Mouse (Mus musculus) limb, embryonic 11.5 days (tissue): ENCODE results near the gene Tmem205. TPM values are rescaled to one million over a fixed set of nuclear protein-coding genes. Genes with fewer than 3 reads are reported as not detected.

ENCODE experiments used
- ATAC-seq: fragments of 200-750 bp; cut with Nextera tagmentation; 2 replicates; pipeline ENCODE4 v1.8.0; 2017; ENCODE audit warnings: low read depth; ENCODE audit not compliant: insufficient number of reproducible peaks, low FRiP score, low TSS enrichment
- DNase-seq: peaks from one replicate; pipeline ENCODE4 v3.0.0-alpha.2; 2015; ENCODE audit warnings: low spot score
- H3K27ac ChIP-seq: fragments of 300-500 bp; sonication (generic); replicated peaks from 2 replicates; pipeline ENCODE4 v1.5.1; 2014; ENCODE audit warnings: low read depth, mild to moderate bottlenecking, low read length
- H3K27me3 ChIP-seq: fragments of 300-500 bp; sonication (generic); 2 replicates; pipeline ENCODE4 v1.6.1; 2014; ENCODE audit warnings: mild to moderate bottlenecking, low read length, mixed read lengths; ENCODE audit not compliant: control insufficient read depth, insufficient read depth
- H3K36me3 ChIP-seq: fragments of 300-500 bp; sonication (generic); 2 replicates; pipeline ENCODE4 v1.6.1; 2014; ENCODE audit warnings: mild to moderate bottlenecking, low read length, moderate library complexity, mixed read lengths; ENCODE audit not compliant: control insufficient read depth, insufficient read depth
- H3K4me1 ChIP-seq: fragments of 300-500 bp; sonication (generic); 2 replicates; pipeline ENCODE4 v1.6.1; 2014; ENCODE audit warnings: low read length, mixed read lengths; ENCODE audit not compliant: control insufficient read depth, insufficient read depth
- H3K4me2 ChIP-seq: fragments of 300-500 bp; sonication (generic); 2 replicates; pipeline ENCODE4 v1.6.1; 2014; ENCODE audit warnings: low read depth, mild to moderate bottlenecking, moderate library complexity; ENCODE audit not compliant: severe bottlenecking
- H3K4me3 ChIP-seq: fragments of 300-500 bp; sonication (generic); 2 replicates; pipeline ENCODE4 v1.5.1; 2014; ENCODE audit warnings: low read depth, low read length
- H3K9ac ChIP-seq: fragments of 300-500 bp; sonication (generic); 2 replicates; pipeline ENCODE4 v1.6.1; 2014; ENCODE audit warnings: mild to moderate bottlenecking, low read length
- H3K9me3 ChIP-seq: fragments of 300-500 bp; sonication (generic); 2 replicates; pipeline ENCODE4 v1.6.1; 2016; ENCODE audit warnings: low read length; ENCODE audit not compliant: control insufficient read depth
- WGBS: fragments of 180-500 bp; shearing (Covaris S2); extraction: QIAGEN DNeasy Blood & Tissue Kit; methylation state at CpG from one replicate; pipeline ENCODE4 v1.1.7; 2014; 5-methylcytosine and 5-hydroxymethylcytosine counted together
- polyA plus RNA-seq: library from polyadenylated mRNA; unstranded; fragments of >200 nt; fragmentation: Nextera tagmentation; extraction: Ambion mirVana; gene quantifications from 2 replicates; pipeline ENCODE4 v1.2.1, GENCODE M21; 2014

Gene Tmem205
- 29.7 and 29.9 TPM in 2 replicates for polyA plus RNA-seq

DNA sequence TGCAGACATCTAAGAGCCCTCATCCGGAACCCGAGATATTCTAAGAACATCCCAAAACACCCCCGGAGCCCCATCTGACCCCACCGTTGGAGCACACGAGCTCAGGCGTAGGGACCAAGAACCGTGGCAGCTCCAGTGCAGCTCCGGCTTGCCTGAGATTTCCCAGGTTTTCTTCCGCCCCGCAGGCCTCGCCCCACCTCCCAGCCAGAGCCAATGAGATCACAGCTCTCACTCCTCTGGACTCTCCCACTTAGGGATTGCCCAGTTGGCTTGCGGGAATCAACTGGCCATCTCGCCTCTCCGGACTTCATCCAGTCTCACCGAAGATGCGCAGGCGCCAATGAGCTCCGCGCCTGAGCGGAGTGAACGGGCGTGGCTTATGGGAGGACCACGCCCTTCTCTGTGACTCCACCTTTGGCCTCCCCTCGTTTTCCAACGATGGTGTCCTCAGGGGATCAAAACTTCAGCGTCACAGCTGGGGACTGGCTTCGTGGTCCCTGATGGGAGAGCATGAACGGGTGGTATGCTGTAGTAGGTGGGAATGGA is at the start of gene Tmem205, which contains the start of gene Ccdc159:
TSS of gene Tmem205 (minus strand) at position 349 of the 546 bp plus-strand sequence.
TSS of gene Ccdc159 (plus strand) at position 264 of the 546 bp plus-strand sequence.
- no peaks in the 10 kb centered on the region for H3K9me3 ChIP-seq
- peak within 1 kb of the TSS; percentile 58 for H3K4me2 ChIP-seq
- ATAC-seq (peak; percentile 97), DNase-seq (peak; percentile 93)
- H3K4me1 ChIP-seq = 0 out of 2 replicates have a peak, but pooled peaks cover 8% of the 10 kb centered on the region
- H3K27ac ChIP-seq = 0 out of 2 replicates have a peak within 1 kb of the TSS, but pooled peaks have one; percentile 12
- H3K27me3 ChIP-seq = no peaks in the 10 kb centered on the region
- peak within 1 kb of the TSS; percentile 56 for H3K9ac ChIP-seq
- H3K36me3 ChIP-seq = peaks cover 3% of the 10 kb centered on the region; the same call in 1 of the 2 replicates
- H3K4me3 ChIP-seq = peak within 1 kb of the TSS; percentile 50
- under 1% methylated on average over 28 of the region's 28 CpGs for whole genome bisulfite sequencing

DNA sequence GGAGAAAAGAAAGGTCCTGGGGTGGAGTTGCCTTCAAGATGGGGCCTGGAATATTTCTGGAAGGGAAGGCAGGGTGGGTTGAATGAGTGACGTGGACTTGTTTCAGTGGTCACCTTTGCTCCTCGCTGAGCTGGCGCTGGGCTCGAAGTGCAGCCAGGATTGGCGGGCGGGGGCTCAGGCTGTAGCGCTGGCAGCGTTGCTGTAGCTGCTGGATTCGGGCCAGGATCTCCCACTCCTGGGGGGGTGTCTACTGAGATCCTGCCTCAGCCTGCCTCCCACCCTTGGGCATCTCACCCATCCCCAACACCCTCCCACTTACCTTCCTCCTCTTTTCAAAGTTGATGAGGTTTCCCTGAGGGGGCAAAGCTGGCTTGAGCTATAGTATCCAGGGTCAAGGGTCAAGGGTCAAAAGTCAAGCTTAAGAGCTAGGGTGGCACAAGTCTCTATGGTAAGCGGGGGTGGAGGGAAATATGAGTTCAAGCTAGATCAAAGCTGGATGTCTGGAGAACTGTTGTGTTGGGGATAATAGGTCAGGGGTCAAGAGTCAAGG is 49.3 kb upstream of the Tmem205 start:
- 91% methylated on average over 10 of the region's 10 CpGs for WGBS
- no peak for ATAC-seq
- no peaks in the 10 kb centered on the region for H3K9me3 ChIP-seq

DNA sequence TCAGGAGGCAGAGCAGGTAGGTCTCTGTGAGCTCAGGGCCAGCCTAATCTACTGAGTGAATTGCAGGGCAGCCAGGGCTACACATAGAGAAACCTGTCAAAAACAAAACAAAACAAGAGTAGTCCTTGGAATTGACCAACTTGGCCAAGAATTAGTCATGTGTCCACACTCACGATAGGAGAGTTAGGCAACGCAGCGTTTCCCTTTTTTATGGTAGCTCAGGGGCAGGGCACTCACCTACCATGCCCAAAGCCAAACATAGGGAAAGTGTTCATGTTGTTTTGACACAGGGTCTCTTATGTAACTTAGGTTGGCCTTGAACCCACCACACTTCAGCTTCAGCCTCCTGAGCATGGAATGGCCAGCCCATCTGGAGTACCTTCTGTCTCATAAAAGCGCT is 41.9 kb upstream of the Tmem205 start:
- Histone ChIP-seq H3K4me3 (no peak overlapping the region), H3K4me2 (no peak overlapping the region), H3K4me1 (no peaks in the 10 kb centered on the region), H3K36me3 (no peaks in the 10 kb centered on the region), H3K9ac (no peak overlapping the region), H3K9me3 (no peaks in the 10 kb centered on the region), H3K27ac (no peak overlapping the region), H3K27me3 (no peaks in the 10 kb centered on the region)
- ATAC-seq (no peak), DNase-seq (no peak)
- WGBS = 94% methylated on average over 4 of the region's 4 CpGs

More for the DNA sequence above, 49.3 kb upstream of the Tmem205 start:
- Histone ChIP-seq H3K36me3 (no peaks in the 10 kb centered on the region), H3K9ac (no peak overlapping the region), H3K4me2 (no peak overlapping the region), H3K4me3 (no peak overlapping the region), H3K27me3 (no peaks in the 10 kb centered on the region), H3K4me1 (no peaks in the 10 kb centered on the region), H3K27ac (no peak overlapping the region)
- DNase-seq = no peak

DNA sequence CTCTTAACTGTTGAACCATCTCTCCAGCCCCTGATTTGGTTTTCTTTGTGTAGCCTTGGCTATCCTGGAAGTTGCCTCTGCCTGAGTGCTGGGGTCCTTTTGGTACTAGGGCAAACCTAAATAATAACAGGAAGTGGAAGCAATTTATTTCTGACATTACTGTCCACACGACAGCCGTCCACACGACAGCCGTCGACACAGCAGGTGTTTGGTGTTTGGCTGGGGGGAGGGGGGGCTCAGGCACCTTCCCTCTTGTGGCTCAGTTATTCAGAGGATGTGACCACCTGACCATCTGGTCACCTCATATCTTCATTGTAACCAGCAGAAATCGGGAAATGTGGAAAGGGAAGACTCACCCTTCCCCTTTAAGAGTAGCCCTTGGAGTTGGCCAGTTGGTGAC is 41.5 kb upstream of the Tmem205 start:
- WGBS = 56% methylated on average over 6 of the region's 6 CpGs
- H3K27me3 ChIP-seq = no peaks in the 10 kb centered on the region
- no peak for DNase-seq
- no peak overlapping the region for H3K4me2 ChIP-seq
- H3K9me3 ChIP-seq = no peaks in the 10 kb centered on the region
- H3K4me1 ChIP-seq = no peaks in the 10 kb centered on the region
- no peaks in the 10 kb centered on the region for H3K36me3 ChIP-seq
- no peak overlapping the region for H3K4me3 ChIP-seq
- ATAC-seq = no peak
- H3K27ac ChIP-seq = no peak overlapping the region
- no peak overlapping the region for H3K9ac ChIP-seq

DNA sequence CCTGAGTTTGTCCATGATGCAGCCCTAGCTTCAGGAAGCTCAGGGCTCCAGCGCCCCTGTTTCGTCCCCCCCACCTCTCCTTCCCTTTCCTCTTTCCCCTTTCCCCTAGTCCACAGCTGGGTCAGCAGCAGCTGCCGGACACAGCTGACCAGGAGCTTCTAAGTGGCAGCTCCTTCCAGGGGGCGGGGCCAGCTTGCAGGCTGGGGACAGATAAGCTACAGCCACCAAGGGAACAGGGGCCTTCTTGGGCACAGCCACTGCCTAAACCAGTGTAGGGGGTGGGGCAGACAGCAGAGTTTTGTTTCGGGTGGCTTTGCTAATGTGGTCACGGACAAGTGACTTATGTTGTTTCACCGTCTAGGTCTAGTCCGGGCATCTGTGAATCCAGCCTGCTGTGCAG is 36.1 kb upstream of the Tmem205 start, which contains the start of gene Epor:
TSS of gene Epor (minus strand) at position 90 of the 400 bp plus-strand sequence.
- 0 out of 2 replicates have a peak, but pooled peaks have one; percentile 49 for ATAC-seq

DNA sequence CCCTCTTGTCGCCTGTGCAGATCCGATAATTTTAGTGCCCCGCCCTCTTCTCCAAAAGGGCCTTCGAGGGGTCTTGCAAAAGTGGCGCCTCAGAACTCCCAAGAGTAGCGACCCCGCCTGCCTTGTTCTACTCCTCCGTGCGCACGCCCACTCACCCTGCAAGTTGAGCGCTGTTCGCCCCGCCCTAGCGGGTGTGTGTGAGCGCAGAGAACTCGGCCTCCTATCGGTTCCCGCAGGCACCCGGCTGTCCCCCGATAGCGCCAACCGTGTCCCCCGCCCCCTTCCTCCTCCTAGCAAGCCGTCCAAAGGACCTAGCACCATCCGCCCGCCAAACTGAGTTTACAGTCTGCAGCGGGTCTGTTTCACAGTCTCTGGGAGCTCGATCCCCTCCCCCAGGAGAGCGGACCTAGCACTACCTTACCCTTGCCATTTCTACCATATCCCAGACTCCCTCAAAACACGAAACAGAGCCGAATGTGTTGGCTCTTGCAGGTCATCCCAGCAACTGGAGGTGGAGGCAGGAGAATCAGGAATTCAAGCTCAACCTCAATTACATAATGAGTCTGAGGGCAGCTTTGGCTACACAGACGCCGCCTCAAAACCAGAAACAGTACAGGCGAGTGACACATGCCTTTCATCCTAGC is 35.2 kb upstream of the Tmem205 start:
- H3K36me3 ChIP-seq = peaks cover 6% of the 10 kb centered on the region; the same call in 1 of the 2 replicates
- DNase-seq (peak; percentile 79), ATAC-seq (peak; percentile 74)
- peaks cover 36% of the 10 kb centered on the region for H3K27me3 ChIP-seq
- WGBS = 3% methylated on average over 34 of the region's 34 CpGs
- H3K9me3 ChIP-seq = no peaks in the 10 kb centered on the region
- no peak overlapping the region for H3K27ac ChIP-seq
- H3K4me2 ChIP-seq = peak overlapping the region; percentile 76
- peak overlapping the region; percentile 27; the same call in 1 of the 2 replicates for H3K9ac ChIP-seq
- peak overlapping the region; percentile 38 for H3K4me3 ChIP-seq
- H3K4me1 ChIP-seq = 0 out of 2 replicates have a peak, but pooled peaks cover 10% of the 10 kb centered on the region

More for the DNA sequence above, 36.1 kb upstream of the Tmem205 start, which contains the start of gene Epor:
- H3K9ac ChIP-seq = no peak within 1 kb of the TSS; the same call in 1 of the 2 replicates
- peak; percentile 46 for DNase-seq
- 0 out of 2 replicates have a peak, but pooled peaks cover 10% of the 10 kb centered on the region for H3K4me1 ChIP-seq
- H3K4me2 ChIP-seq = peak within 1 kb of the TSS; percentile 76
- H3K36me3 ChIP-seq = peaks cover 4% of the 10 kb centered on the region; the same call in 1 of the 2 replicates
- H3K27me3 ChIP-seq = peaks cover 36% of the 10 kb centered on the region
- no peaks in the 10 kb centered on the region for H3K9me3 ChIP-seq
- peak within 1 kb of the TSS; percentile 38 for H3K4me3 ChIP-seq
- 18% methylated on average over 8 of the region's 8 CpGs for WGBS
- no peak within 1 kb of the TSS for H3K27ac ChIP-seq

DNA sequence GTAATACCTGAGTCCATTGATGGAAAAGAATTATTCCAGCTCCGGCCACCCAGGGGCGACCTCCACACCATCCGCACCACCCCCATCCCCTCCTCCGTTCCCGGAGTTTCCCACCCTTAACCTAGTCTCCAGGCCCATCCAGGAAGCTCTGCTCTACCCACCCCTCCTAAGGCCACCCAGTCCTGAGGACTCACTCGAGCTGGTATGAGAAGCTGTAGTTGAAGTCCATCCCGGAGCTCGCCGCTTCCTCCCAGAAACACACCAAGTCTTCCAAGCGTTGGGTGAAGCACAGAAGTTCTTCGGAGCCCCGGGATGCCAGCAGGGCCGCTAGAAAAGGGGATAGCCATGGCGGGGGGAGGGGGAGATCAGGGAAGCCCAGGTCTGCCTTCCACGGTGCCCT is 34.7 kb upstream of the Tmem205 start:
- H3K4me1 ChIP-seq = 0 out of 2 replicates have a peak, but pooled peaks cover 10% of the 10 kb centered on the region
- H3K9me3 ChIP-seq = no peaks in the 10 kb centered on the region
- peaks cover 6% of the 10 kb centered on the region; the same call in 1 of the 2 replicates for H3K36me3 ChIP-seq
- under 1% methylated on average over 14 of the region's 15 CpGs for WGBS
- peak overlapping the region; percentile 27; the same call in 1 of the 2 replicates for H3K9ac ChIP-seq
- peak overlapping the region; percentile 38 for H3K4me3 ChIP-seq
- H3K27ac ChIP-seq = no peak overlapping the region
- ATAC-seq (no peak), DNase-seq (peak; percentile 49)
- peaks cover 36% of the 10 kb centered on the region for H3K27me3 ChIP-seq
- H3K4me2 ChIP-seq = peak overlapping the region; percentile 76

DNA sequence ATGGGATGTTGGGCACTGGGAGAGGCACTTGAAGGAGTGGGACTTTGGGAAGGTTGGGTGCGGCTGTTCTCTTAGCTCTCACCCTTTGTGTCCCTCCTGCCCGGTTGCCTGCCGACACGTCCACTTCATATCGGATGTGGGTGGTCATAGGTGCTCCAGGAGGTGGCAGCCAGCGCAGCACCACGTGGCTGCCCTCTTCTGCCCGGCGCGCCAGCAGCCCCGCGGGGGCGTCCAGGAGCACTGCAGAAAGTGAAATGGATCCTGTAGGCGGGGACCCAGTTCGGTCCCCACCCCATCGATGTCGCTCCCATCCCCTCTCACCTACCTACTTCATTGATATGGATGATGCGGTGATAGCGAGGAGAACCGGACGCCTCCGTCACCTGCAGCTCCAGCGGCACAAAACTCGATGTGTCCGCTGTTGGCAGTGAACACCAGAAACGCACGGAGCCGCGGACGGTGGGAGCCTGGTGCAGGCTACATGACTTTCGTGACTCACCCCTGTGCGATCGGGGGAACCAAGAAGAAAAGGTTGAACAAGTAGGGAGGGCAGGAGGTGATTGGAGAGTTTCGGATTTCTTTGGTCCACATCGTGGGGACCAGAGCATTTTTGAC is 34.1 kb upstream of the Tmem205 start:
- Histone ChIP-seq H3K4me1 (0 out of 2 replicates have a peak, but pooled peaks cover 10% of the 10 kb centered on the region), H3K27me3 (peaks cover 36% of the 10 kb centered on the region), H3K9me3 (no peaks in the 10 kb centered on the region), H3K4me2 (peak overlapping the region; percentile 76), H3K36me3 (peaks cover 6% of the 10 kb centered on the region; the same call in 1 of the 2 replicates), H3K9ac (0 out of 2 replicates have a peak overlapping the region, but pooled peaks have one; percentile 5), H3K4me3 (peak overlapping the region; percentile 38), H3K27ac (no peak overlapping the region)
- DNase-seq (peak; percentile 40), ATAC-seq (no peak)
- 1% methylated on average over 35 of the region's 35 CpGs for WGBS
